Mouse (Mus musculus) activated CD4-positive, CD25-positive, alpha-beta regulatory T cell, adult 4 months (primary cell): ENCODE results near the gene Ddost. TPM values are rescaled to one million over a fixed set of nuclear protein-coding genes. Genes with fewer than 3 reads are reported as not detected.
"Not testable (repeated sequence)": the region's sequence is repeated elsewhere in the genome, so short reads cannot be mapped to it uniquely, and the experiment has no call there.

Experiments
- ATAC-seq: one replicate; pipeline ENCODE4 v1.8.0; 2017
- polyA plus RNA-seq, 2 experiments: library from polyadenylated mRNA; unstranded; fragments of 100-300 nt; shearing (Covaris generic); gene quantifications; one replicate each; pipeline ENCODE4 v1.2.1; 2017

The Ddost gene
- polyA plus RNA-seq, 2 experiments from 2014 or later: 91.1 to 119 TPM

- no peak for ATAC-seq
These were observed 7.6 kb downstream of the Ddost start for GRCm38 (mm10) chr4:138312105-138312504.

- ATAC-seq: no peak
These were observed 8.5 kb downstream of the Ddost start for GRCm38 (mm10) chr4:138313021-138313420.

- ATAC-seq: no peak
These were observed 9.3 kb downstream of the Ddost start for GRCm38 (mm10) chr4:138313795-138314194.

GRCm38 (mm10) chr4:138315781-138316180 lies 11.3 kb downstream of the Ddost start:
- no peak for ATAC-seq

GRCm38 (mm10) chr4:138316369-138316768 lies 11.8 kb downstream of the Ddost start:
- ATAC-seq: no peak

- ATAC-seq: peak; percentile 60
These were observed 14.2 kb downstream of the Ddost start for GRCm38 (mm10) chr4:138318509-138319266.

- ATAC-seq: peak; percentile 58
These were observed 15.0 kb downstream of the Ddost start for GRCm38 (mm10) chr4:138319508-138319907.

- no peak for ATAC-seq
These were observed 16.2 kb downstream of the Ddost start for GRCm38 (mm10) chr4:138320711-138321110.

- ATAC-seq: no peak
These were observed 17.0 kb downstream of the Ddost start for GRCm38 (mm10) chr4:138321488-138321887.

GRCm38 (mm10) chr4:138322692-138323091 lies 18.2 kb downstream of the Ddost start:
- ATAC-seq: no peak

- no peak for ATAC-seq
These were observed 19.2 kb downstream of the Ddost start for GRCm38 (mm10) chr4:138323753-138324152.

- ATAC-seq: no peak
These were observed 19.9 kb downstream of the Ddost start for GRCm38 (mm10) chr4:138324451-138324850.

GRCm38 (mm10) chr4:138325466-138326076 lies 21.0 kb downstream of the Ddost start:
- ATAC-seq: peak; percentile 86

- ATAC-seq: peak; percentile 83
These were observed 21.7 kb downstream of the Ddost start, which contains the start of gene Pink1 for GRCm38 (mm10) chr4:138326077-138326695. Gene Pink1 (minus strand): TSS chr4:138326307.

GRCm38 (mm10) chr4:138327155-138327554 lies 22.6 kb downstream of the Ddost start:
- not testable (repeated sequence) for ATAC-seq

- ATAC-seq: no peak
These were observed 23.5 kb downstream of the Ddost start for GRCm38 (mm10) chr4:138327891-138328470.

- no peak for ATAC-seq
These were observed 25.7 kb downstream of the Ddost start for GRCm38 (mm10) chr4:138330264-138330671.

GRCm38 (mm10) chr4:138331647-138332046 lies 27.1 kb downstream of the Ddost start:
- no peak for ATAC-seq

- no peak for ATAC-seq
These were observed 28.6 kb downstream of the Ddost start for GRCm38 (mm10) chr4:138333135-138333534.

- no peak for ATAC-seq
These were observed 30.5 kb downstream of the Ddost start for GRCm38 (mm10) chr4:138335036-138335435.

- ATAC-seq: no peak
These were observed 31.1 kb downstream of the Ddost start for GRCm38 (mm10) chr4:138335648-138336047.

GRCm38 (mm10) chr4:138336876-138337275 lies 32.3 kb downstream of the Ddost start:
- ATAC-seq: no peak

- no peak for ATAC-seq
These were observed 32.8 kb downstream of the Ddost start for GRCm38 (mm10) chr4:138337341-138337740.
